Mouse (Mus musculus): ENCODE measurements around the gene Tyw3. TPM values are rescaled to one million over a fixed set of nuclear protein-coding genes. Genes with fewer than 3 reads are reported as not detected.

Tyw3 gene
- total and polyA plus RNA-seq, 3 experiments = 5.6 to 8.2 (median 6.8) TPM

DNA sequence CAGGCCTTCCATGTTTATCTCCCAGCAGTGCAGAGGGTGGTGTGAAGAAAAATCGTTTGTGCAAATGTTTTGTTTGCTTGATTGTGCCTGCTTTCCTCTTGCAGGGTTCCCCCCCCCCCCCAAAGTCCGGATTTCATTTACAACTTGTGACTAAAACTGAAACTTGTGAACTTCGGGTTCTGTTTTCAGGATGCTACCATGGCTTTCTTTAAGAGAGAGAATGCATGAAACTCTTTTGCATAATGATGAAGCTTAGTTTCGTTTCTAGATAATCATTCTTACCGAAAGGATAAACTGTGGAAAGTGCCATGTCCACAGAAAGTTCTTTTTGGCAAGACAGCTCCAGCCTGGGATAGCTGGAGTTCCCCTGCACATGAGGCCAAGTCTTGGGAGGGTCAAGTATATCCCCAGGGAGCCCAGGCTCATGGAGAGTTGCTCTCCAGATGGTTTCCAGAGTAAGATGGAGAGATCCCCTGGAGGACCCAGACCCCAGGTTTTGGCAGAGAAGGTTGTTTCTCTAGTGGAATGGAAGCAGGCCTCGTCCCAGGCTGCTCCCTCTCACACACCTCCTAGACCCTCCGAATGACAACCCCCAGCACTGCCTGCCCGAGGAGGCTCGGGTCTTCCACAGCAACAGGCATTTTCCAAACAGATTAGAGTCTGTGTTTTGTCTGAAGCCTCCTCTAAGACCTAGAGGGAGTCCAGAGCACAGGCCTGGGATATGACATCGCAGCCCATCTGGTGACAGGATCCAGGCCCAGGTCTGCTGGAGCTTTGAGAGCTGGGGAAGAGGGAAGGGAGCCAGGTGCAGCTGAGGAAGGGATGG lies 56.6 kb downstream of the Tyw3 start:
- Histone ChIP-seq H3K79me2 (replicated peaks; ENCODE audit: control insufficient read depth, insufficient read depth, low read length) (no peaks in the 10 kb centered on the region), H3K4me3 (no peak overlapping the region), H3K27me3 (ENCODE audit: control insufficient read depth, insufficient read depth, low read length) (no peaks in the 10 kb centered on the region), H3K9ac (ENCODE audit: low read depth, low read length) (no peak overlapping the region), H3K27ac (no peak overlapping the region; the same call in 1 of the 2 replicates), H3K36me3 (ENCODE audit: control insufficient read depth, insufficient read depth, low read length) (no peaks in the 10 kb centered on the region), H3K4me1 (ENCODE audit: control insufficient read depth, insufficient read depth, low read length) (no peaks in the 10 kb centered on the region)
- TF ChIP-seq POLR2A (IDR thresholded peaks at IDR 0.05; ENCODE audit: insufficient read depth, low read depth, low read length) (no peak), CTCF (IDR thresholded peaks at IDR 0.05) (no peak), EP300 (IDR thresholded peaks at IDR 0.05; ENCODE audit: insufficient read depth, low read depth, low read length) (no peak)
- WGBS = 35% methylated on average over 10 of the region's 10 CpGs
- DNase-seq = peak; percentile 22 to 36
- intact Hi-C loops (cut with DNase I) = no loop called here

DNA sequence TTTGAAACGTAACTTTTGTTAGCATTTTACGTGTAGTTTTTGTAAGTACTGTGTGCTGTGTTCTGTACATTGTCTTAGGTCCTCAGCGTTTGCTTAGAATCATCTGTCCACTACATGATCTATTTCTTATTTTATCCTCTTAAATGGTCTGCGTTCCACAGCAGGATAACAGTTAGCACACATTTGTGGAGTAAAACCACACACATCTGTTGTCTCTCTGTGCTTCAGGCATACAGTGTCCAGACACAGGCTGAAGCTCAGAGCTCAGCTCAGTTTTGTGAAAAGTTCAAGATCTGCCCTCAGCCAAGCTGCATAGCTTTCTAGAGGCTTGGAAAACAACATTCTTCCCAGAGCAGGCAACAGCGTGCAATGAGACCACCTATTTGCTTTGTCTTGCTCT lies 60.8 kb downstream of the Tyw3 start:
- TF ChIP-seq POLR2A (IDR thresholded peaks at IDR 0.05; ENCODE audit: insufficient read depth, low read depth, low read length) = no peak
- no peak for TF ChIP-seq EP300 (IDR thresholded peaks at IDR 0.05; ENCODE audit: insufficient read depth, low read depth, low read length)
- TF ChIP-seq CTCF (IDR thresholded peaks at IDR 0.05) = no peak
- H3K36me3 ChIP-seq (ENCODE audit: control insufficient read depth, insufficient read depth, low read length) = no peaks in the 10 kb centered on the region
- WGBS = 77% methylated on average over 5 of the region's 5 CpGs
- no peak overlapping the region for H3K27ac ChIP-seq
- no peaks in the 10 kb centered on the region for H3K4me1 ChIP-seq (ENCODE audit: control insufficient read depth, insufficient read depth, low read length)
- H3K4me3 ChIP-seq = no peak overlapping the region
- no peaks in the 10 kb centered on the region for H3K79me2 ChIP-seq (replicated peaks; ENCODE audit: control insufficient read depth, insufficient read depth, low read length)
- no peak overlapping the region for H3K9ac ChIP-seq (ENCODE audit: low read depth, low read length)
- no peaks in the 10 kb centered on the region for H3K27me3 ChIP-seq (ENCODE audit: control insufficient read depth, insufficient read depth, low read length)
- intact Hi-C loops (cut with DNase I) = no loop called here
- no peak for DNase-seq

DNA sequence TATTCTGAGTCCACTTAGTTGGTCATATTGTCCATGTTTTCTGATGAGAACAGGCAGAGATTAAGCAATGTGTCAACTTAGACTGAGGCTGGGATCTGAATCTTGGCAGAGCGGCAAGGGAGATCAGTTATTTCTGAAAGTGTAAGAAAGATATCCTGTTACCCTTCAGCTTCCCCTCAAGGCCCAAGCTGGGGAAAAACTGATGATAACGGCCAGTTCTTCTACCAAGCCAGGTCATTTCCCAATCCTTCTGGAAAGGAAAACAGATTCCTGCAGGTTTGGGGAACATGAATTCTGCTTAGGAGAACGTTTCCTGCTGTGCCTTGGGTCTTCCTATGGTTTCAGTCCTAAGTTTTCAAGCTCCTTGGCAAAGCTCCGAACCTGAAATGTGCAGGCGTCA lies 63.7 kb downstream of the Tyw3 start:
- 50% methylated on average over 5 of the region's 5 CpGs for WGBS
- Histone ChIP-seq H3K36me3 (ENCODE audit: control insufficient read depth, insufficient read depth, low read length) (no peaks in the 10 kb centered on the region), H3K27me3 (ENCODE audit: control insufficient read depth, insufficient read depth, low read length) (no peaks in the 10 kb centered on the region), H3K4me1 (ENCODE audit: control insufficient read depth, insufficient read depth, low read length) (no peaks in the 10 kb centered on the region), H3K79me2 (replicated peaks; ENCODE audit: control insufficient read depth, insufficient read depth, low read length) (no peaks in the 10 kb centered on the region), H3K9ac (ENCODE audit: low read depth, low read length) (no peak overlapping the region), H3K27ac (no peak overlapping the region), H3K4me3 (no peak overlapping the region)
- TF ChIP-seq EP300 (IDR thresholded peaks at IDR 0.05; ENCODE audit: insufficient read depth, low read depth, low read length) (no peak), POLR2A (IDR thresholded peaks at IDR 0.05; ENCODE audit: insufficient read depth, low read depth, low read length) (no peak), CTCF (IDR thresholded peaks at IDR 0.05) (no peak)
- intact Hi-C loops (cut with DNase I) = no loop called here
- DNase-seq = peak in 1 of 2 experiments; percentile 24

- no peak overlapping the region for H3K27ac ChIP-seq
- intact Hi-C loops (cut with DNase I) = no loop called here
- no peaks in the 10 kb centered on the region for H3K36me3 ChIP-seq (ENCODE audit: control insufficient read depth, insufficient read depth, low read length)
- DNase-seq = no peak
- no peak overlapping the region for H3K9ac ChIP-seq (ENCODE audit: low read depth, low read length)
- no peaks in the 10 kb centered on the region for H3K4me1 ChIP-seq (ENCODE audit: control insufficient read depth, insufficient read depth, low read length)
- no peak overlapping the region for H3K4me3 ChIP-seq
- H3K79me2 ChIP-seq (replicated peaks; ENCODE audit: control insufficient read depth, insufficient read depth, low read length) = no peaks in the 10 kb centered on the region
- no peaks in the 10 kb centered on the region for H3K27me3 ChIP-seq (ENCODE audit: control insufficient read depth, insufficient read depth, low read length)
- WGBS = 28% methylated on average over 5 of the region's 5 CpGs
- TF ChIP-seq CTCF (IDR thresholded peaks at IDR 0.05) = no peak
- TF ChIP-seq POLR2A (IDR thresholded peaks at IDR 0.05; ENCODE audit: insufficient read depth, low read depth, low read length) = no peak
- TF ChIP-seq EP300 (IDR thresholded peaks at IDR 0.05; ENCODE audit: insufficient read depth, low read depth, low read length) = no peak
Measured at GRCm38 (mm10) chr3:154528973-154529372, 67.9 kb downstream of the Tyw3 start.

GRCm38 (mm10) chr3:154526610-154527009 lies 70.3 kb downstream of the Tyw3 start:
- 22% methylated on average over 6 of the region's 6 CpGs for WGBS
- DNase-seq = no peak

More at GRCm38 (mm10) chr3:154526610-154527009, 70.3 kb downstream of the Tyw3 start:
- H3K36me3 ChIP-seq (ENCODE audit: control insufficient read depth, insufficient read depth, low read length) = no peaks in the 10 kb centered on the region
- no peaks in the 10 kb centered on the region for H3K79me2 ChIP-seq (replicated peaks; ENCODE audit: control insufficient read depth, insufficient read depth, low read length)
- intact Hi-C loops (cut with DNase I) = no loop called here
- no peak overlapping the region for H3K27ac ChIP-seq
- no peaks in the 10 kb centered on the region for H3K4me1 ChIP-seq (ENCODE audit: control insufficient read depth, insufficient read depth, low read length)
- H3K27me3 ChIP-seq (ENCODE audit: control insufficient read depth, insufficient read depth, low read length) = no peaks in the 10 kb centered on the region
- H3K9ac ChIP-seq (ENCODE audit: low read depth, low read length) = no peak overlapping the region
- TF ChIP-seq EP300 (IDR thresholded peaks at IDR 0.05; ENCODE audit: insufficient read depth, low read depth, low read length) = no peak
- no peak for TF ChIP-seq CTCF (IDR thresholded peaks at IDR 0.05)
- TF ChIP-seq POLR2A (IDR thresholded peaks at IDR 0.05; ENCODE audit: insufficient read depth, low read depth, low read length) = no peak
- no peak overlapping the region for H3K4me3 ChIP-seq

Other genes with a start within 250 kb of the Tyw3 start
- gene Cryz, start 393 bp downstream of the Tyw3 start, total RNA-seq (2021) = 10 to 100 TPM; 16.8 to 19.5 TPM
- gene Cryz, start 393 bp downstream of the Tyw3 start, polyA plus RNA-seq (2012; rRNA removed) = 5.8 and 9.5 TPM in 2 replicates
- gene Erich3, start 66.8 kb upstream of the Tyw3 start, total RNA-seq (2021) = under 1 TPM; 0.11 to 0.21 TPM
- gene Erich3, start 66.8 kb upstream of the Tyw3 start, polyA plus RNA-seq (2012; rRNA removed) = 0.20 and 0.35 TPM in 2 replicates

Data from heart, adult 2 months (tissue).